Mouse (Mus musculus) adrenal gland, postnatal 25 days (tissue): ENCODE data around the gene Thnsl2. TPM values are rescaled to one million over a fixed set of nuclear protein-coding genes. Genes with fewer than 3 reads are reported as not detected.

ENCODE experiments used
- total RNA-seq: library from RNA; stranded (reverse); gene quantifications from 2 replicates; pipeline ENCODE4 v1.2.3, GENCODE M21; 2021

Gene Thnsl2
- total RNA-seq, 1 experiment from 2014 or later: 22.8 TPM

Other genes with a start within 250 kb of the Thnsl2 start
- gene Tex37, start 225.5 kb downstream of the Thnsl2 start, total RNA-seq: not detected in 2 replicates
- not detected in 2 replicates for gene Foxi3, start 187.9 kb downstream of the Thnsl2 start, total RNA-seq
- gene Fabp1, start 55.4 kb upstream of the Thnsl2 start, total RNA-seq: 55.1 TPM in 1 of 2 replicates, not detected in the other
- 74.3 and 76.3 TPM in 2 replicates for gene Krcc1, start 127.2 kb upstream of the Thnsl2 start, total RNA-seq
- gene Smyd1, start 177.8 kb upstream of the Thnsl2 start, total RNA-seq: 0.30 TPM in 1 of 2 replicates, not detected in the other
- not detected in 2 replicates for gene Cd8b1, start 178.3 kb upstream of the Thnsl2 start, total RNA-seq
- 0.27 TPM in 1 of 2 replicates, not detected in the other for gene Cd8a, start 229.0 kb upstream of the Thnsl2 start, total RNA-seq